Mouse (Mus musculus) liver, embryonic 15.5 days (tissue): ENCODE data around the gene Galnt15. TPM values are rescaled to one million over a fixed set of nuclear protein-coding genes. Genes with fewer than 3 reads are reported as not detected.

Source experiments
- ATAC-seq: fragments of 200-750 bp; cut with Nextera tagmentation; 2 replicates; pipeline ENCODE4 v1.8.0; 2017; ENCODE audit warnings: moderate number of reproducible peaks, mild to moderate bottlenecking, moderate library complexity; ENCODE audit not compliant: insufficient read depth
- H3K27ac ChIP-seq: fragments of 300-500 bp; sonication (generic); replicated peaks from 2 replicates; pipeline ENCODE4 v1.5.1; 2015; ENCODE audit warnings: mild to moderate bottlenecking, inconsistent platforms
- H3K27me3 ChIP-seq: fragments of 300-500 bp; sonication (generic); 2 replicates; pipeline ENCODE4 v1.6.1; 2015; ENCODE audit warnings: mild to moderate bottlenecking, inconsistent platforms
- H3K36me3 ChIP-seq: fragments of 300-500 bp; sonication (generic); replicated peaks from 2 replicates; pipeline ENCODE4 v1.6.1; 2015; ENCODE audit warnings: moderate library complexity, mild to moderate bottlenecking, inconsistent platforms
- H3K4me1 ChIP-seq: fragments of 300-500 bp; sonication (generic); replicated peaks from 2 replicates; pipeline ENCODE4 v1.6.1; 2015; ENCODE audit warnings: inconsistent platforms
- H3K4me2 ChIP-seq: fragments of 300-500 bp; sonication (generic); 2 replicates; pipeline ENCODE4 v1.6.1; 2015; ENCODE audit warnings: moderate library complexity, mild to moderate bottlenecking, inconsistent platforms
- H3K4me3 ChIP-seq: fragments of 300-500 bp; sonication (generic); replicated peaks from 2 replicates; pipeline ENCODE4 v1.5.1; 2015; ENCODE audit warnings: mild to moderate bottlenecking, inconsistent platforms
- H3K9ac ChIP-seq: fragments of 300-500 bp; sonication (generic); 2 replicates; pipeline ENCODE4 v1.6.1; 2015; ENCODE audit warnings: moderate library complexity, mild to moderate bottlenecking, inconsistent platforms
- H3K9me3 ChIP-seq: fragments of 300-500 bp; sonication (generic); replicated peaks from 2 replicates; pipeline ENCODE4 v1.6.1; 2016; ENCODE audit warnings: inconsistent platforms
- WGBS: fragments of 180-500 bp; shearing (Covaris S2); methylation state at CpG from one replicate; pipeline ENCODE4 v1.1.7; 2015; ENCODE audit warnings: mixed read lengths; ENCODE audit not compliant: insufficient replicate concordance; 5-methylcytosine and 5-hydroxymethylcytosine counted together
- polyA plus RNA-seq: library from polyadenylated mRNA; unstranded; fragments of >200 nt; fragmentation: Nextera tagmentation; extraction: Ambion mirVana; gene quantifications from 2 replicates; pipeline ENCODE4 v1.2.1, GENCODE M21; 2015

Galnt15 gene
- polyA plus RNA-seq: not detected in 2 replicates

- no peak within 1 kb of the TSS for H3K4me3 ChIP-seq
- no peak within 1 kb of the TSS for H3K4me2 ChIP-seq
- WGBS: 11% methylated on average over 9 of the region's 9 CpGs
- H3K27me3 ChIP-seq: peaks cover 48% of the 10 kb centered on the region
- H3K4me1 ChIP-seq: no peaks in the 10 kb centered on the region
- ATAC-seq: no peak
- H3K9ac ChIP-seq: no peak within 1 kb of the TSS
- H3K36me3 ChIP-seq: no peaks in the 10 kb centered on the region
- H3K27ac ChIP-seq: no peak within 1 kb of the TSS
- H3K9me3 ChIP-seq: no peaks in the 10 kb centered on the region
Observed at GRCm38 (mm10) chr14:32028681-32029091, at the start of gene Galnt15. Gene Galnt15 (plus strand): TSS chr14:32028989.

GRCm38 (mm10) chr14:31994021-31994420, 34.8 kb upstream of the Galnt15 start:
- no peak overlapping the region for H3K4me2 ChIP-seq
- 38% methylated on average over 8 of the region's 8 CpGs for WGBS
- H3K4me3 ChIP-seq: no peak overlapping the region
- H3K36me3 ChIP-seq: no peaks in the 10 kb centered on the region
- H3K9me3 ChIP-seq: no peaks in the 10 kb centered on the region
- no peak overlapping the region for H3K27ac ChIP-seq
- H3K9ac ChIP-seq: no peak overlapping the region
- H3K27me3 ChIP-seq: peaks cover 16% of the 10 kb centered on the region
- no peak for ATAC-seq
- H3K4me1 ChIP-seq: 0 out of 2 replicates have a peak, but pooled peaks cover 2% of the 10 kb centered on the region

GRCm38 (mm10) chr14:32000941-32001340, 27.8 kb upstream of the Galnt15 start:
- no peak overlapping the region for H3K27ac ChIP-seq
- WGBS: 75% methylated on average over 7 of the region's 7 CpGs
- H3K4me2 ChIP-seq: no peak overlapping the region
- no peaks in the 10 kb centered on the region for H3K4me1 ChIP-seq
- ATAC-seq: no peak
- no peaks in the 10 kb centered on the region for H3K9me3 ChIP-seq
- H3K9ac ChIP-seq: no peak overlapping the region
- no peak overlapping the region for H3K4me3 ChIP-seq
- peaks cover 4% of the 10 kb centered on the region; the same call in 1 of the 2 replicates for H3K27me3 ChIP-seq
- no peaks in the 10 kb centered on the region for H3K36me3 ChIP-seq

- no peak overlapping the region for H3K9ac ChIP-seq
Observed at GRCm38 (mm10) chr14:32002502-32003338, 26.1 kb upstream of the Galnt15 start.

GRCm38 (mm10) chr14:32003904-32004596, 24.7 kb upstream of the Galnt15 start:
- Histone ChIP-seq H3K9ac (no peak overlapping the region), H3K9me3 (no peaks in the 10 kb centered on the region), H3K27me3 (no peaks in the 10 kb centered on the region), H3K4me2 (no peak overlapping the region), H3K4me3 (no peak overlapping the region), H3K36me3 (no peaks in the 10 kb centered on the region), H3K27ac (no peak overlapping the region), H3K4me1 (no peaks in the 10 kb centered on the region)
- ATAC-seq: no peak
- WGBS: 65% methylated on average over 7 of the region's 7 CpGs

More at GRCm38 (mm10) chr14:32002502-32003338, 26.1 kb upstream of the Galnt15 start:
- WGBS: 72% methylated on average over 15 of the region's 15 CpGs
- H3K27me3 ChIP-seq: no peaks in the 10 kb centered on the region
- H3K36me3 ChIP-seq: no peaks in the 10 kb centered on the region
- no peak overlapping the region for H3K4me3 ChIP-seq
- ATAC-seq: no peak
- no peak overlapping the region for H3K4me2 ChIP-seq
- no peaks in the 10 kb centered on the region for H3K9me3 ChIP-seq
- H3K4me1 ChIP-seq: no peaks in the 10 kb centered on the region
- H3K27ac ChIP-seq: no peak overlapping the region

GRCm38 (mm10) chr14:32005673-32006261, 23.0 kb upstream of the Galnt15 start:
- WGBS: 39% methylated on average over 9 of the region's 9 CpGs
- ATAC-seq: no peak
- H3K4me1 ChIP-seq: no peaks in the 10 kb centered on the region

GRCm38 (mm10) chr14:32007654-32008335, 21.0 kb upstream of the Galnt15 start:
- H3K9me3 ChIP-seq: no peaks in the 10 kb centered on the region
- no peak for ATAC-seq
- H3K36me3 ChIP-seq: no peaks in the 10 kb centered on the region
- no peak overlapping the region for H3K4me3 ChIP-seq
- no peaks in the 10 kb centered on the region for H3K4me1 ChIP-seq
- H3K27me3 ChIP-seq: no peaks in the 10 kb centered on the region; the same call in 1 of the 2 replicates
- WGBS: 71% methylated on average over 4 of the region's 4 CpGs
- no peak overlapping the region for H3K9ac ChIP-seq
- no peak overlapping the region for H3K27ac ChIP-seq
- no peak overlapping the region for H3K4me2 ChIP-seq

More at GRCm38 (mm10) chr14:32005673-32006261, 23.0 kb upstream of the Galnt15 start:
- H3K27me3 ChIP-seq: no peaks in the 10 kb centered on the region
- no peak overlapping the region for H3K4me2 ChIP-seq
- no peak overlapping the region for H3K9ac ChIP-seq
- H3K4me3 ChIP-seq: no peak overlapping the region
- no peak overlapping the region for H3K27ac ChIP-seq
- H3K36me3 ChIP-seq: no peaks in the 10 kb centered on the region
- H3K9me3 ChIP-seq: no peaks in the 10 kb centered on the region

GRCm38 (mm10) chr14:32009715-32010114, 19.1 kb upstream of the Galnt15 start:
- ATAC-seq: no peak
- H3K4me3 ChIP-seq: no peak overlapping the region

GRCm38 (mm10) chr14:32011547-32012304, 17.1 kb upstream of the Galnt15 start:
- no peak for ATAC-seq
- H3K4me3 ChIP-seq: no peak overlapping the region
- WGBS: 35% methylated on average over 6 of the region's 6 CpGs

More at GRCm38 (mm10) chr14:32009715-32010114, 19.1 kb upstream of the Galnt15 start:
- Histone ChIP-seq H3K27ac (no peak overlapping the region), H3K4me1 (no peaks in the 10 kb centered on the region), H3K27me3 (no peaks in the 10 kb centered on the region; the same call in 1 of the 2 replicates), H3K9ac (no peak overlapping the region), H3K36me3 (no peaks in the 10 kb centered on the region), H3K9me3 (no peaks in the 10 kb centered on the region), H3K4me2 (no peak overlapping the region)
- 49% methylated on average over 2 of the region's 2 CpGs for WGBS

GRCm38 (mm10) chr14:32015131-32015770, 13.5 kb upstream of the Galnt15 start:
- WGBS: 73% methylated on average over 7 of the region's 7 CpGs
- Histone ChIP-seq H3K27me3 (no peaks in the 10 kb centered on the region; the same call in 1 of the 2 replicates), H3K9me3 (no peaks in the 10 kb centered on the region), H3K36me3 (no peaks in the 10 kb centered on the region), H3K27ac (no peak overlapping the region), H3K4me1 (peaks cover 4% of the 10 kb centered on the region; the same call in 1 of the 2 replicates), H3K4me3 (no peak overlapping the region), H3K4me2 (no peak overlapping the region), H3K9ac (no peak overlapping the region)
- ATAC-seq: no peak

More at GRCm38 (mm10) chr14:32011547-32012304, 17.1 kb upstream of the Galnt15 start:
- no peak overlapping the region for H3K9ac ChIP-seq
- H3K4me1 ChIP-seq: no peaks in the 10 kb centered on the region; the same call in 1 of the 2 replicates
- no peaks in the 10 kb centered on the region for H3K36me3 ChIP-seq
- H3K9me3 ChIP-seq: no peaks in the 10 kb centered on the region
- H3K27me3 ChIP-seq: no peaks in the 10 kb centered on the region; the same call in 1 of the 2 replicates
- H3K4me2 ChIP-seq: no peak overlapping the region
- H3K27ac ChIP-seq: no peak overlapping the region
